Mouse (Mus musculus) naive thymus-derived CD4-positive, alpha-beta T cell, adult 2 months (primary cell): ENCODE data around the gene Bscl2.
A peak's percentile ranks its signal among the peaks of the same experiment; 100 is the strongest.
"Not testable (repeated sequence)": the region's sequence is repeated elsewhere in the genome, so short reads cannot be mapped to it uniquely, and the experiment has no call there.

Experiments
- DNase-seq: peaks from one replicate; pipeline ENCODE4 v3.0.0-alpha.2; 2011; ENCODE audit warnings: low read depth

Bscl2 gene

GRCm38 (mm10) chr19:8831262-8831661 lies 6.0 kb upstream of the Bscl2 start:
- DNase-seq: no peak

GRCm38 (mm10) chr19:8832971-8833370 lies 4.3 kb upstream of the Bscl2 start:
- DNase-seq: no peak

GRCm38 (mm10) chr19:8836327-8836726 lies 940 bp upstream of the Bscl2 start:
- DNase-seq: not testable (repeated sequence)

GRCm38 (mm10) chr19:8838041-8838730 lies 919 bp downstream of the Bscl2 start:
- DNase-seq: peak; percentile 24

GRCm38 (mm10) chr19:8839103-8839907 lies 2.0 kb downstream of the Bscl2 start, which contains the start of gene Gng3:
Gene Gng3, minus strand, starts transcription at chr19:8839194.
- DNase-seq: peak; percentile 24

- peak; percentile 61 for DNase-seq
These were observed 2.9 kb downstream of the Bscl2 start for GRCm38 (mm10) chr19:8839908-8840791.

GRCm38 (mm10) chr19:8841012-8841411 lies 3.7 kb downstream of the Bscl2 start:
- peak; percentile 24 for DNase-seq

GRCm38 (mm10) chr19:8842961-8843360 lies 5.7 kb downstream of the Bscl2 start:
- no peak for DNase-seq

- DNase-seq: peak; percentile 89
These were observed 7.3 kb downstream of the Bscl2 start for GRCm38 (mm10) chr19:8844371-8845129.

GRCm38 (mm10) chr19:8848356-8848755 lies 11.1 kb downstream of the Bscl2 start:
- DNase-seq: no peak

GRCm38 (mm10) chr19:8850402-8850901 lies 13.2 kb downstream of the Bscl2 start, which contains the start of gene Lrrn4cl:
Gene Lrrn4cl, plus strand, starts transcription at chr19:8850768.
- no peak for DNase-seq

- no peak for DNase-seq
These were observed 14.4 kb downstream of the Bscl2 start for GRCm38 (mm10) chr19:8851639-8852038.

- DNase-seq: no peak
These were observed 15.1 kb downstream of the Bscl2 start for GRCm38 (mm10) chr19:8852236-8852928.

- no peak for DNase-seq
These were observed 15.8 kb downstream of the Bscl2 start for GRCm38 (mm10) chr19:8853117-8853516.

GRCm38 (mm10) chr19:8857689-8858088 lies 20.4 kb downstream of the Bscl2 start:
- peak; percentile 60 for DNase-seq

- peak; percentile 70 for DNase-seq
These were observed 21.8 kb downstream of the Bscl2 start for GRCm38 (mm10) chr19:8859018-8859417.

GRCm38 (mm10) chr19:8864265-8864664 lies 27.0 kb downstream of the Bscl2 start:
- no peak for DNase-seq

GRCm38 (mm10) chr19:8870381-8870780 lies 33.1 kb downstream of the Bscl2 start:
- not testable (repeated sequence) for DNase-seq

GRCm38 (mm10) chr19:8870838-8871237 lies 33.6 kb downstream of the Bscl2 start:
- DNase-seq: peak; percentile 35
